Mouse (Mus musculus) liver, adult 2 months (tissue): Measurements from ENCODE around the gene Pltp. TPM values are rescaled to one million over a fixed set of nuclear protein-coding genes. Genes with fewer than 3 reads are reported as not detected.

ENCODE experiments used
- DNase-seq: peaks from one replicate; pipeline ENCODE4 v3.0.0-alpha.2; 2011; ENCODE audit warnings: low read depth, low spot score; ENCODE audit errors: extremely low read depth
- H3K27ac ChIP-seq: fragments of 200-500 bp; replicated peaks from 2 replicates; pipeline ENCODE4 v1.5.1; 2012; ENCODE audit warnings: low read depth, mild to moderate bottlenecking, control low read depth, inconsistent platforms, low read length; ENCODE audit not compliant: insufficient read depth
- H3K27me3 ChIP-seq: fragments of 200-500 bp; 2 replicates; pipeline ENCODE4 v1.6.1; 2012; ENCODE audit warnings: mild to moderate bottlenecking, moderate library complexity, low read length, inconsistent platforms; ENCODE audit not compliant: control insufficient read depth, insufficient read depth
- H3K36me3 ChIP-seq: fragments of 200-500 bp; 2 replicates; pipeline ENCODE4 v1.6.1; 2012; ENCODE audit warnings: low read length, inconsistent platforms; ENCODE audit not compliant: control insufficient read depth, insufficient read depth
- H3K4me1 ChIP-seq: fragments of 200-500 bp; 2 replicates; pipeline ENCODE4 v1.6.1; 2011; ENCODE audit warnings: low read length; ENCODE audit not compliant: control insufficient read depth, insufficient read depth
- H3K4me3 ChIP-seq: fragments of 200-500 bp; 2 replicates; pipeline ENCODE4 v1.5.1; 2011; ENCODE audit warnings: low read depth, mild to moderate bottlenecking, control low read depth, low read length, moderate library complexity; ENCODE audit not compliant: insufficient read depth
- H3K79me2 ChIP-seq: fragments of 200-500 bp; 2 replicates; pipeline ENCODE4 v1.6.1; 2012; ENCODE audit warnings: inconsistent platforms, mild to moderate bottlenecking, low read length, moderate library complexity; ENCODE audit not compliant: control insufficient read depth, insufficient read depth
- H3K9ac ChIP-seq: fragments of 200-500 bp; 2 replicates; pipeline ENCODE4 v1.6.1; 2012; ENCODE audit warnings: low read depth, mild to moderate bottlenecking, control low read depth, inconsistent platforms, low read length
- CTCF ChIP-seq: fragments of 200-500 bp; IDR thresholded peaks from 2 replicates; pipeline ENCODE4 v1.5.1; 2011; ENCODE audit warnings: low read depth, low read length, control low read depth
- POLR2A ChIP-seq: fragments of 200-500 bp; IDR thresholded peaks from 2 replicates; pipeline ENCODE4 v1.6.1; 2011; ENCODE audit warnings: low read length, control low read depth; ENCODE audit not compliant: insufficient read depth; ENCODE audit errors: extremely low read depth
- WGBS: fragments of 180-500 bp; shearing (Covaris S2); methylation state at CpG from one replicate; pipeline ENCODE4 v1.1.7; 2018; 5-methylcytosine and 5-hydroxymethylcytosine counted together
- polyA plus RNA-seq: library from polyadenylated mRNA; depleted of rRNA; stranded (reverse); fragments of >200 nt; gene quantifications from 2 replicates; pipeline ENCODE4 v1.2.3, GENCODE M21; 2012
- total RNA-seq: library from RNA; depleted of rRNA; stranded (reverse); fragments of >200 nt; gene quantifications from 2 replicates; pipeline ENCODE4 v1.2.3, GENCODE M21; 2014

The Pltp gene
- total and polyA plus RNA-seq, 2 experiments, result 22.1 to 92.8 TPM

DNA sequence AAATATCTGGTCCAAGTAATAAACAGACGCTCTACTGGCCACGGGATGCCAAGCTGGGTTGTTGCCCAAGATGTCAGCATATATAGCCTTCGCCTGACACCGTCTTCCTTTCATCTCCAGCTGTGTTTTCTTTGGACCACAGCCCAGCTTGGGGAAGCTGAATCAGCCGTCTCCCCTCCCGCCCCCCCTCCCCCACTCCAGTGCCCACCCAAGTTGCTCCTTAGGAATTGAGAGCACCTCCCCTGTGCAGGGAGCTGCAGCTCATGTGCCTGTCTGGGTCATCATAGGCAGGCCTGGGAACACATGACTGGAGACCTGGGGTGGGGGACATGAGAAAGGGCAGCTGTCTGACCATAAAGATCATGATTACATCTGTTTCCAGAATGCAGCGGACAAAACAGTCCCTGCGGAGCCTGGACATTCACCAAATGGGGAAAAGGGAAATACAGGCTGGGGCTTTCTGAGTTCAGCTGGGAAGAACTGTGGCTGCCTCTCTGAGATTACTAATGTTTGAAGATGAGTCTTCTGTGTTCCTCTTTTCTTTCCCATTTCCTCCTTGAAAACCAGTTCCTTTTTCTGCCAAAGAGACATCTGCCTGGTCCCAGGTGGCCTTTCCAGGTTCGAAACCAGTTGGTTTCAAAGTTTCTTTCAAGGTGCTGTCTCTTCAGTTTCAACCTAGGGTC, 4.8 kb upstream of the Pltp start:
- H3K4me3 ChIP-seq, result no peak overlapping the region
- no peaks in the 10 kb centered on the region for H3K36me3 ChIP-seq
- TF ChIP-seq POLR2A (no peak), CTCF (no peak)
- no peak overlapping the region for H3K9ac ChIP-seq
- 45% methylated on average over 9 of the region's 9 CpGs for WGBS
- peaks cover 11% of the 10 kb centered on the region for H3K4me1 ChIP-seq
- peak; percentile 54 for DNase-seq
- no peaks in the 10 kb centered on the region for H3K27me3 ChIP-seq
- H3K27ac ChIP-seq, result peak overlapping the region; percentile 59
- no peaks in the 10 kb centered on the region for H3K79me2 ChIP-seq

DNA sequence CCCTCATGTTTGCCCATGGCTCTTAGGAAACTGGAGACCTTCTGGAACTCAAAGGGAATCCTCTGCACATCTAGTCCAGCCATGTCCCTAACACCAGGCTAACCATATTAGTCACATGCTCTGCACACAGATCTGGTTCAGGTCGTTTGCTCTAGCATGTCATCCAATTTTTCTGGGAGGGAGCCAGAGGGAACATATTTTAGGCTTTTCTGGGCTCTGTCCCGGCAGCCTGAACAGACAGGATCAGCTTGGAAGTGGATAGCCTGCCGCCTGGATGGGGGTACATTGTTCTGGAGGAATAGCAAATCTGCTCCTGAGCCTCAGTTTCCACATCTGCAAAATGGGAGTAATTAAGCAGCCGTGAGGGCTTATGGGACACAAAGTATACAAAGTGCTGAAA, 3.6 kb upstream of the Pltp start:
- H3K9ac ChIP-seq, result no peak overlapping the region
- WGBS, result 69% methylated on average over 4 of the region's 4 CpGs
- no peaks in the 10 kb centered on the region for H3K27me3 ChIP-seq
- TF ChIP-seq CTCF (no peak), POLR2A (no peak)
- peaks cover 12% of the 10 kb centered on the region for H3K4me1 ChIP-seq
- no peak for DNase-seq
- no peaks in the 10 kb centered on the region for H3K36me3 ChIP-seq
- H3K4me3 ChIP-seq, result no peak overlapping the region
- 0 out of 2 replicates have a peak overlapping the region, but pooled peaks have one; percentile 8 for H3K27ac ChIP-seq
- no peaks in the 10 kb centered on the region for H3K79me2 ChIP-seq

DNA sequence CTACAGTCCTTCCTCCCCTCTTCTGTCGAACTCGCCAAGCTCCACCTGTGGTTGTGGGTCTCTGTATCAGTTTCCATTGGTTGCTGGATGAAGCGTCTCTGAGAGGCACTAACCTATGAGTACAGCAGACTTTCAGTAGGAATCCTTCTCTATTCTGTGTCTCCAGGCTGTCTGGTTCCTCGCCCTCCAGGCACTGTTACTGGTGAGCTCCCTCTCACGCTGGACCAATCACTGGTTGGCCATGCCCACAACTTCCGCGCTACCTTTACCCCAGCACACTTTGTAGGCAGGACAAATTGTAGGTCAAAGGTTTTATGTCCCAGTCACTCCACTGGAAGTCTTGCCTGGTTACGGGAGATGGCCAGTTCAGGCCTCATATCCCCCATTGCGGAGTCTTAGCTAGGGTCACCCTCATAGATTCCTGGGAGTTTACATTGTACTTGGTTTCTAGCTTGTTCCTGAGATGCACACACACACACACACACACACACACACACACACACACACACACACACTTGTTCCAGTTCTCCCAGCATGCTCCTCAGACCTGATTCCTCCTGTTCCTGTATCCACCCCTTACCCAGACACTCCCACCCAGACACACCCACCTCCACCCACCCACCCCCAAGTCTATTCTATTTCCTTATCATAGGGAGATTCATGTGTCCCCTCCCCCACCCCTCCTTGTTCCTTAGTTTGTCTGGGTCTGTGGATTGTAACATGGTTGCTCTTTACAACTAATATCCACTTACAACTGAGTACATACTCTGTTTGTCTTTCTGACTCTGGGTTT, 2.3 kb upstream of the Pltp start:
- DNase-seq, result peak; percentile 97
- peaks cover 13% of the 10 kb centered on the region for H3K4me1 ChIP-seq
- H3K27ac ChIP-seq, result peak overlapping the region; percentile 94
- H3K27me3 ChIP-seq, result no peaks in the 10 kb centered on the region
- TF ChIP-seq POLR2A (peak; percentile 40; the same call in 1 of the 2 replicates), CTCF (no peak)
- H3K9ac ChIP-seq, result peak overlapping the region; percentile 61
- H3K36me3 ChIP-seq, result no peaks in the 10 kb centered on the region
- H3K79me2 ChIP-seq, result no peaks in the 10 kb centered on the region
- H3K4me3 ChIP-seq, result peak overlapping the region; percentile 35
- 14% methylated on average over 9 of the region's 9 CpGs for WGBS

DNA sequence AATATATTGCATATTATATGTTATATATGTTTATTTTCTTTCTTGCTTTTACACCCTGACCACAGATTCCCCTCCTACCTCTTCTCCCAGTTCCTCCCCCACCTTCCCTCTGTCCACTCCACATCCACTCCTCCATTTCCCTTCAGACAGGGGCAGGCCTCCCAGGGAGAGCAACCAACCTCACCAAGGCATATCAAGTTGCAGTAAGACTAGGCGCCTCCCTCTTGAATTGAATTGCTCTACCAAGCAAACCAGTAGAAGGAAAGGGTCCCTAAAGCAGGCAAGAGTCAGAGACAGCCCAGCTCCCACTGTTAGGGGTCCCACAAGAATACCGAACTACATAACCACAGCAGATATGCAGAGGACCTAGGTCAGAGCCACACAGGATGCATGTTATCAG, 1.6 kb upstream of the Pltp start:
- Histone ChIP-seq H3K4me1 (peaks cover 13% of the 10 kb centered on the region), H3K4me3 (peak overlapping the region; percentile 35), H3K27ac (peak overlapping the region; percentile 94), H3K36me3 (no peaks in the 10 kb centered on the region), H3K9ac (peak overlapping the region; percentile 61), H3K27me3 (no peaks in the 10 kb centered on the region), H3K79me2 (no peaks in the 10 kb centered on the region)
- WGBS, result 45% methylated on average over 2 of the region's 2 CpGs
- TF ChIP-seq POLR2A (no peak), CTCF (no peak)
- DNase-seq, result no peak

DNA sequence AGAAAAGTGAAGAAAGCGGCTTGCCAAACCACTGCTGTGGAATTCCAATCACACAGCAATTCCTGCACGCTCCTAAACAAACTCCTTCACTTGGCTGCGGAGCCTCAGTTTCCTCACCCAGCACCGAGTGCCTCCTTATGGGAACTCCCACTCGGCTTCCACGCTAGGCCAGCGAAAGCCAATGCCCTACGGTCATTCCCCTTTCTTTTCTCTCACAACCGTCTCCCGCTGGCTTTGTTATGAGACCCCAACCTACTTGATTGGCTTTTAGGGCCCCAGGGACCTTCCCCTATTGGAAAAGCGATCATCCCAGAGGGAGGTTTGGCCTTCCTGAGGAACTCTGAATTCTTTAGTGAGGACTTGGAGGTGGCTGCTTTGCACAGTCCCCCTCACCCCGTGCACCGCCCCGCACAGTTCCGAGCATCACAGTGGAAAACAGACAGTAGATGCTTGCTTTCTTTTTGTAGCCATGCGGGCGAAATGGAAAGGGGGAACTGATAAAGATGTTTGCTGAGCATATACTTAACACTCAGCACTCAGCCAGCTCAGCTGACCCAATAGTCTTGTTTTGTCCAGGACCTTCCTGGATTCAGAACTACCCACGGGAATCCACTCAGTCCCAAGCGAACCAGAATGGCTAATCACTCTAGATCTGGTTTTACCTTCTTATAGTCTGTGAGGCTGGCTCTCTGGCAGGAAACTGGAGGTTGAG, 487 bp upstream of the Pltp start:
- TF ChIP-seq CTCF, result no peak
- TF ChIP-seq POLR2A, result no peak
- WGBS, result 62% methylated on average over 19 of the region's 19 CpGs
- no peaks in the 10 kb centered on the region; the same call in 1 of the 2 replicates for H3K36me3 ChIP-seq
- H3K79me2 ChIP-seq, result no peaks in the 10 kb centered on the region
- no peak overlapping the region for H3K9ac ChIP-seq
- H3K27me3 ChIP-seq, result no peaks in the 10 kb centered on the region
- H3K4me1 ChIP-seq, result peaks cover 13% of the 10 kb centered on the region
- H3K4me3 ChIP-seq, result peak overlapping the region; percentile 77; the same call in 1 of the 2 replicates
- DNase-seq, result no peak
- peak overlapping the region; percentile 11 for H3K27ac ChIP-seq
